Mouse (Mus musculus) liver, embryonic 16.5 days (tissue): ENCODE measurements at regions not wholly inside any gene's neighbourhood (a gene's known extent, or its start where the extent isn't known, plus 50 kb on each side); places are given as distances from the start of the nearest gene placed in this dataset.

Source experiments
- ATAC-seq: fragments of 200-750 bp; cut with Nextera tagmentation; 2 replicates; pipeline ENCODE4 v1.8.0; 2017; ENCODE audit warnings: low read depth, mild to moderate bottlenecking, moderate number of reproducible peaks, moderate library complexity
- H3K27ac ChIP-seq: fragments of 300-500 bp; sonication (generic); 2 replicates; pipeline ENCODE4 v1.5.1; 2014; ENCODE audit warnings: mild to moderate bottlenecking, low read length
- H3K27me3 ChIP-seq: fragments of 300-500 bp; sonication (generic); 2 replicates; pipeline ENCODE4 v1.6.1; 2014; ENCODE audit warnings: low read depth, low read length, mixed read lengths; ENCODE audit not compliant: control insufficient read depth, insufficient read depth
- H3K36me3 ChIP-seq: fragments of 300-500 bp; sonication (generic); 2 replicates; pipeline ENCODE4 v1.6.1; 2014; ENCODE audit warnings: mild to moderate bottlenecking; ENCODE audit not compliant: control insufficient read depth, insufficient read depth
- H3K4me1 ChIP-seq: fragments of 300-500 bp; sonication (generic); 2 replicates; pipeline ENCODE4 v1.6.1; 2014; ENCODE audit warnings: low read depth, low read length, mixed read lengths; ENCODE audit not compliant: control insufficient read depth
- H3K4me2 ChIP-seq: fragments of 300-500 bp; sonication (generic); 2 replicates; pipeline ENCODE4 v1.6.1; 2014; ENCODE audit warnings: low read depth, low read length, mixed read lengths
- H3K4me3 ChIP-seq: fragments of 300-500 bp; sonication (generic); 2 replicates; pipeline ENCODE4 v1.5.1; 2014; ENCODE audit warnings: low read depth, mild to moderate bottlenecking, low read length
- H3K9ac ChIP-seq: fragments of 300-500 bp; sonication (generic); 2 replicates; pipeline ENCODE4 v1.6.1; 2014; ENCODE audit warnings: low read depth, low read length
- H3K9me3 ChIP-seq: fragments of 300-500 bp; sonication (generic); replicated peaks from 2 replicates; pipeline ENCODE4 v1.6.1; 2016; ENCODE audit warnings: low read length; ENCODE audit not compliant: control insufficient read depth
- whole genome bisulfite sequencing: fragments of 180-500 bp; shearing (Covaris S2); extraction: QIAGEN DNeasy Blood & Tissue Kit; methylation state at CpG from one replicate; pipeline ENCODE4 v1.1.7; 2014; ENCODE audit not compliant: insufficient replicate concordance; 5-methylcytosine and 5-hydroxymethylcytosine counted together

DNA sequence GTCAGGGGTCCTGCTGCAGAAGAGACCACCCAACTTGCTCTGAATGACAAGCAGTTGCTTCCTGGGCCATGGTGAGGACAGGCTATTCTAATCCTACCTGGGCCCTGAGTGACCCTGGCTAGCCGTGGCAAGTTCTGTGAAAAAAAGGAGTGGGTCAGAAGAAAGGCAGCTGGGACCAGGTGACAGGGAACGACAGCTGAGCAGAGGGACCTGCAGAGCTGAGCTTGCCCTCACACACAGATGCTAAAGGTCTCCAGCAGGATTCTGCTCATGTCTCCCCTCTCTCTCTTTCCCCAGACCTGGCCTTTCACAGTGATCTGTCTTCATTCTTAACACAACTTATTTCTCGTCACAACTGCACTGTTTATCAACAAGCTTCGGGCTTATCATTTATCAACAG, 206.4 kb downstream of the Gm12728 start:
- no peaks in the 10 kb centered on the region for H3K27me3 ChIP-seq
- no peaks in the 10 kb centered on the region for H3K9me3 ChIP-seq
- H3K36me3 ChIP-seq: no peaks in the 10 kb centered on the region
- H3K4me3 ChIP-seq: no peak overlapping the region
- 37% methylated on average over 4 of the region's 4 CpGs for WGBS
- no peak overlapping the region for H3K9ac ChIP-seq
- no peak for ATAC-seq
- no peak overlapping the region for H3K27ac ChIP-seq
- no peaks in the 10 kb centered on the region for H3K4me1 ChIP-seq
- no peak overlapping the region for H3K4me2 ChIP-seq

GRCm38 (mm10) chr4:105996893-105997630, 207.4 kb downstream of the Gm12728 start:
- 55% methylated on average over 3 of the region's 3 CpGs for WGBS
- Histone ChIP-seq H3K4me2 (no peak overlapping the region), H3K27me3 (no peaks in the 10 kb centered on the region), H3K27ac (no peak overlapping the region), H3K9ac (no peak overlapping the region), H3K4me1 (no peaks in the 10 kb centered on the region), H3K9me3 (no peaks in the 10 kb centered on the region), H3K4me3 (no peak overlapping the region), H3K36me3 (no peaks in the 10 kb centered on the region)
- no peak for ATAC-seq

GRCm38 (mm10) chr4:106002516-106002915, 212.8 kb downstream of the Gm12728 start:
- Histone ChIP-seq H3K4me2 (no peak overlapping the region), H3K27me3 (no peaks in the 10 kb centered on the region), H3K27ac (no peak overlapping the region), H3K36me3 (no peaks in the 10 kb centered on the region), H3K4me1 (no peaks in the 10 kb centered on the region), H3K4me3 (no peak overlapping the region), H3K9ac (no peak overlapping the region), H3K9me3 (no peaks in the 10 kb centered on the region)
- 59% methylated on average over 3 of the region's 3 CpGs for WGBS
- ATAC-seq: no peak

- Histone ChIP-seq H3K27ac (no peak overlapping the region), H3K4me2 (no peak overlapping the region), H3K27me3 (no peaks in the 10 kb centered on the region), H3K4me1 (no peaks in the 10 kb centered on the region), H3K4me3 (no peak overlapping the region), H3K9me3 (no peaks in the 10 kb centered on the region), H3K9ac (no peak overlapping the region), H3K36me3 (no peaks in the 10 kb centered on the region)
- 58% methylated on average over 5 of the region's 5 CpGs for WGBS
- ATAC-seq: no peak
Measured at GRCm38 (mm10) chr4:106005936-106006335, 216.3 kb downstream of the Gm12728 start.

- no peak for ATAC-seq
- 47% methylated on average over 8 of the region's 8 CpGs for WGBS
- H3K9ac ChIP-seq: no peak overlapping the region
- H3K36me3 ChIP-seq: no peaks in the 10 kb centered on the region
- no peak overlapping the region for H3K4me2 ChIP-seq
- H3K9me3 ChIP-seq: no peaks in the 10 kb centered on the region
- H3K27me3 ChIP-seq: no peaks in the 10 kb centered on the region
- H3K4me3 ChIP-seq: no peak overlapping the region
- H3K27ac ChIP-seq: no peak overlapping the region
- no peaks in the 10 kb centered on the region for H3K4me1 ChIP-seq
Measured at GRCm38 (mm10) chr4:106007334-106008190, 217.9 kb downstream of the Gm12728 start.

GRCm38 (mm10) chr4:106017065-106017646, 227.5 kb downstream of the Gm12728 start:
- no peaks in the 10 kb centered on the region for H3K9me3 ChIP-seq
- WGBS: 59% methylated on average over 6 of the region's 6 CpGs

DNA sequence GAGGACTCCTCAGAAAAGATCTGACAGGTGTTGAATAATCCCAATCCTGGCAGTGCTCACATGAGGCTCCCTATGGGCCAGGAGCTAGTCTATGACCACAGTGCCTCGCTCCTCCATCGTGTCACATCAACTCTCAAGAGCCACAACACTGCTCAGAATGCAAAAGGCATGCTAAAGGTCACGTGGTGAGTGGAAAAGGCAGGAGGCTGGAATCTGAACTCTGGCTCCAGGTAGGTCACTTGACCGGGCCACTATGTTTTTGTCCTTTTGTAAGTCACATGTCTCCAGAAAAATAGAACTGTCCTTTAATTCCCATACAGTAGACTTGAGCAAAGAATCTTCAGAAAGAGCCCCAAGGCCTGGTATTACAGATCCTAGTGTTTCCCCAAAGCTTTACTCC, 229.3 kb downstream of the Gm12728 start:
- no peak for ATAC-seq
- Histone ChIP-seq H3K27me3 (no peaks in the 10 kb centered on the region), H3K36me3 (no peaks in the 10 kb centered on the region), H3K4me3 (no peak overlapping the region), H3K9ac (no peak overlapping the region), H3K4me1 (no peaks in the 10 kb centered on the region), H3K4me2 (no peak overlapping the region), H3K27ac (no peak overlapping the region), H3K9me3 (no peaks in the 10 kb centered on the region)
- WGBS: 48% methylated on average over 4 of the region's 4 CpGs

More at GRCm38 (mm10) chr4:106017065-106017646, 227.5 kb downstream of the Gm12728 start:
- Histone ChIP-seq H3K27ac (no peak overlapping the region), H3K4me3 (no peak overlapping the region), H3K9ac (no peak overlapping the region), H3K4me2 (no peak overlapping the region), H3K4me1 (no peaks in the 10 kb centered on the region), H3K36me3 (no peaks in the 10 kb centered on the region), H3K27me3 (no peaks in the 10 kb centered on the region)
- ATAC-seq: no peak

- Histone ChIP-seq H3K27me3 (no peaks in the 10 kb centered on the region), H3K36me3 (no peaks in the 10 kb centered on the region), H3K4me2 (no peak overlapping the region), H3K9ac (no peak overlapping the region), H3K4me3 (no peak overlapping the region), H3K27ac (no peak overlapping the region), H3K4me1 (no peaks in the 10 kb centered on the region), H3K9me3 (no peaks in the 10 kb centered on the region)
- no peak for ATAC-seq
- 66% methylated on average over 4 of the region's 4 CpGs for WGBS
Measured at GRCm38 (mm10) chr4:106020338-106020737, 230.7 kb downstream of the Gm12728 start.

- Histone ChIP-seq H3K36me3 (no peaks in the 10 kb centered on the region), H3K27me3 (no peaks in the 10 kb centered on the region), H3K9ac (no peak overlapping the region), H3K9me3 (no peaks in the 10 kb centered on the region), H3K4me3 (no peak overlapping the region), H3K27ac (no peak overlapping the region), H3K4me2 (no peak overlapping the region), H3K4me1 (no peaks in the 10 kb centered on the region)
- ATAC-seq: no peak
- WGBS: 72% methylated on average over 1 of the region's 1 CpGs
Measured at GRCm38 (mm10) chr4:106024591-106024990, 234.9 kb downstream of the Gm12728 start.
